Mouse (Mus musculus) neural tube, embryonic 10.5 days (tissue): ENCODE results near the gene Gm3739.
"Not testable (repeated sequence)": the region's sequence is repeated elsewhere in the genome, so short reads cannot be mapped to it uniquely, and the experiment has no call there.

Source experiments
- DNase-seq: peaks from one replicate; pipeline ENCODE4 v3.0.0-alpha.2; 2017; ENCODE audit warnings: low spot score; ENCODE audit errors: extremely low spot score

The Gm3739 gene

GRCm38 (mm10) chr14:7314661-7315060 lies at the start of gene Gm3739:
Gene Gm3739, minus strand, starts transcription at chr14:7315049.
- not testable (repeated sequence) for DNase-seq

DNA sequence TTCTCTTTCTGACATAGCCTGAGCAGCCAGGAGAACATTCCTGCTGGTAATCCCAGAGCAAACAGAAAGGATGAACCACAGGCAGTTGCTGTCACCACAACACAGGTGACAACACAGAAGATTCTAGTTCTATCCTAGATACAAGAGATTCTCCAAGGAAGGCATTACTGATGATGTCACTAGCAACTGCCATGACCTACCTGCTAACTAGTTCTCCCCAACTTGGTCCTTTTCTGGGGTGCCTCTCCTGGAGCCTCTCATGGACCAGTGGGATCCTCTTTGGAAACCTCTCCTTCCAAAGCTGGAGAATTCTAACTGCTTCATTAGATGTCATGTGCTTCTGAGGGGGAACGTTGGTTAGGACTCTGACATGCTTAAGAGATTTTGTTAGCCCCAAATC lies 17.4 kb upstream of the Gm3739 start, which contains the start of gene Gm5797:
Gm5797 (minus strand) TSS at position 101 of the 400 bp plus-strand sequence.
- DNase-seq = not testable (repeated sequence)

DNA sequence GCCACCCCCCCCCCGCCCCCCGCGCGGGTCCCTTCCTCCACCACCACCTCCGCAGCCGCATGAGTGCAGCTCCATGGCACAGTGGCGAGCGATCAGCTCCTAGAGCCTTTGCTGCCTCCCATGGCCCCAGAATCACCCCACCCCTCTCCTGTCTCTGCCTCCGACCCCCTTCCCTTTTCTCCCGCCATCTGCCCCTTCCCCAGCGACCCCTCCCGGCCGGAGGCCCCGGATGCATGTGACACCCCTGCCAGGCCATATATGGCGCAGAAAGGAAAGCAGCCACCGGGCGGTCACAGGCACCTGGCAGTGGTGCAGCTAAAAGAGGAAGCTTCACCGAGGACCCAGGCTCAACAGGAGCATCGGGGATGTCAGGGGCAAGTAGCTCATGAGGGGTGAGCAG lies 244 bp upstream of the Gm3739 start:
- peak; percentile 73 for DNase-seq

- DNase-seq = not testable (repeated sequence)
Observed at GRCm38 (mm10) chr14:7264614-7265013, 50.2 kb downstream of the Gm3739 start, which contains the start of gene Gm3727. Gene Gm3727, minus strand, starts transcription at chr14:7264714.
